Mouse (Mus musculus) ES-E14 (cell line): ENCODE results near the gene Scgb2b21. TPM values are rescaled to one million over a fixed set of nuclear protein-coding genes. Genes with fewer than 3 reads are reported as not detected.
A peak's percentile ranks its signal among the peaks of the same experiment; 100 is the strongest.
"Not testable (repeated sequence)": the region's sequence is repeated elsewhere in the genome, so short reads cannot be mapped to it uniquely, and the experiment has no call there.

Source experiments
- DNase-seq: peaks from one replicate; pipeline ENCODE4 v3.0.0-alpha.2; 2013; ENCODE audit warnings: low read depth, low spot score
- H3K27ac ChIP-seq: 2 replicates; pipeline ENCODE4 v1.5.1; 2012; ENCODE audit warnings: low read depth, mild to moderate bottlenecking, low read length, moderate library complexity, mixed read lengths; ENCODE audit not compliant: poor library complexity, insufficient read depth, severe bottlenecking
- H3K36me3 ChIP-seq: 2 replicates; pipeline ENCODE4 v1.6.1; 2012; ENCODE audit warnings: mild to moderate bottlenecking, low read length, moderate library complexity, mixed read lengths; ENCODE audit not compliant: control insufficient read depth, poor library complexity, insufficient read depth, severe bottlenecking
- H3K4me1 ChIP-seq, 2 experiments: fragments of 150-350 bp in 1 of 2; sonication (generic) in 1 of 2; 2 replicates each; pipeline ENCODE4 v1.6.1; 2012; ENCODE audit warnings: low read length in 2 of 2, mild to moderate bottlenecking in 1 of 2, mixed read lengths in 1 of 2; ENCODE audit not compliant: control insufficient read depth in 2 of 2, insufficient read depth in 2 of 2, poor library complexity in 1 of 2
- H3K4me3 ChIP-seq, 2 experiments: fragments of 150-350 bp in 1 of 2; sonication (generic) in 1 of 2; 2 replicates each; pipeline ENCODE4 v1.5.1; 2012; ENCODE audit warnings: low read length in 2 of 2, low read depth in 1 of 2, mild to moderate bottlenecking in 1 of 2, mixed read lengths in 1 of 2; ENCODE audit not compliant: insufficient read depth in 1 of 2, poor library complexity in 1 of 2, severe bottlenecking in 1 of 2
- H3K9ac ChIP-seq: 2 replicates; pipeline ENCODE4 v1.6.1; 2012; ENCODE audit warnings: low read depth, mild to moderate bottlenecking, low read length, mixed read lengths; ENCODE audit not compliant: poor library complexity, insufficient read depth, severe bottlenecking
- H3K9me3 ChIP-seq: fragments of 150-350 bp; sonication (generic); 2 replicates; pipeline ENCODE4 v1.6.1; 2012; ENCODE audit warnings: low read depth, mild to moderate bottlenecking, low read length; ENCODE audit not compliant: control insufficient read depth, insufficient read depth
- CHD2 ChIP-seq: IDR thresholded peaks from 2 replicates; pipeline ENCODE4 v1.6.1; 2014; ENCODE audit warnings: mild to moderate bottlenecking, low read depth, low read length, inconsistent platforms
- HCFC1 ChIP-seq: IDR thresholded peaks from 2 replicates; pipeline ENCODE4 v1.6.1; 2012; ENCODE audit warnings: low read length, inconsistent platforms, borderline replicate concordance; ENCODE audit not compliant: insufficient read depth
- MAFK ChIP-seq: IDR thresholded peaks from 2 replicates; pipeline ENCODE4 v1.6.1; 2014; ENCODE audit warnings: mild to moderate bottlenecking, low read depth, low read length, inconsistent platforms; ENCODE audit not compliant: insufficient read depth
- ZC3H11A ChIP-seq: IDR thresholded peaks from 2 replicates; pipeline ENCODE4 v1.6.1; 2012; ENCODE audit warnings: low read depth, mild to moderate bottlenecking, inconsistent platforms, low read length, borderline replicate concordance
- ZNF384 ChIP-seq: IDR thresholded peaks from 2 replicates; pipeline ENCODE4 v1.6.1; 2012; ENCODE audit warnings: low read depth, low read length, inconsistent platforms
- in situ Hi-C, 2 experiments: fragments of 600-800 bp; cut with MboI; formaldehyde crosslinking; loops; one replicate each; pipeline ENCODE4 v1.15.1; 2025; ENCODE audit warnings: low sequenced_read_pairs in 2 of 2, inconsistent platforms in 1 of 2; ENCODE audit not compliant: unreplicated experiment in 2 of 2
- total RNA-seq: library from RNA; depleted of rRNA; stranded (reverse); fragments of 300-350 nt; gene quantifications from 2 replicates; pipeline ENCODE4 v1.2.3, GENCODE M21; 2012; rRNA removed

Gene Scgb2b21
- not detected in 2 replicates for total RNA-seq

- no peak within 1 kb of the TSS for H3K9ac ChIP-seq
- TF ChIP-seq HCFC1 = no peak
- TF ChIP-seq ZC3H11A = no peak
- TF ChIP-seq ZNF384 = no peak
- TF ChIP-seq MAFK = no peak
- TF ChIP-seq CHD2 = no peak
- in situ Hi-C loops = no loop called here
- no peak within 1 kb of the TSS for H3K27ac ChIP-seq
- H3K4me1 ChIP-seq = no peaks in the 10 kb centered on the region
- DNase-seq = no peak
- H3K36me3 ChIP-seq = no peaks in the 10 kb centered on the region
- H3K4me3 ChIP-seq = no peak within 1 kb of the TSS
- H3K9me3 ChIP-seq = no peaks in the 10 kb centered on the region
Observed at GRCm38 (mm10) chr7:33520358-33520757, at the start of gene Scgb2b21. Gene Scgb2b21 (minus strand): TSS chr7:33520458.

- in situ Hi-C loops = loop anchor here in 1 of 2 experiments (25.0 kb wide), 1 partner anchor 156 kb away; no protein-coding TSS in a partner anchor
- H3K9ac ChIP-seq, H3K4me1 ChIP-seq, H3K4me3 ChIP-seq, H3K36me3 ChIP-seq, H3K27ac ChIP-seq, H3K9me3 ChIP-seq: not testable (repeated sequence)
- peak; percentile 26 for DNase-seq
Observed at GRCm38 (mm10) chr7:33543420-33543819, 23.2 kb upstream of the Scgb2b21 start.

Other genes with a start within 250 kb of the Scgb2b21 start
- not detected in 2 replicates for gene Scgb2b19, start 240.1 kb downstream of the Scgb2b21 start, total RNA-seq
- gene Scgb1b19, start 233.2 kb downstream of the Scgb2b21 start, total RNA-seq = not detected in 2 replicates
- not detected in 2 replicates for gene Scgb2b20, start 154.1 kb downstream of the Scgb2b21 start, total RNA-seq
- gene Scgb1b20, start 147.2 kb downstream of the Scgb2b21 start, total RNA-seq = not detected in 2 replicates
- gene Scgb2b24, start 218.9 kb upstream of the Scgb2b21 start, total RNA-seq = not detected in 2 replicates
- gene Scgb1b24, start 223.3 kb upstream of the Scgb2b21 start, total RNA-seq = not detected in 2 replicates